Mouse (Mus musculus): ENCODE results near the gene Map3k5.
A peak's percentile ranks its signal among the peaks of the same experiment; 100 is the strongest.

The Map3k5 gene

DNA sequence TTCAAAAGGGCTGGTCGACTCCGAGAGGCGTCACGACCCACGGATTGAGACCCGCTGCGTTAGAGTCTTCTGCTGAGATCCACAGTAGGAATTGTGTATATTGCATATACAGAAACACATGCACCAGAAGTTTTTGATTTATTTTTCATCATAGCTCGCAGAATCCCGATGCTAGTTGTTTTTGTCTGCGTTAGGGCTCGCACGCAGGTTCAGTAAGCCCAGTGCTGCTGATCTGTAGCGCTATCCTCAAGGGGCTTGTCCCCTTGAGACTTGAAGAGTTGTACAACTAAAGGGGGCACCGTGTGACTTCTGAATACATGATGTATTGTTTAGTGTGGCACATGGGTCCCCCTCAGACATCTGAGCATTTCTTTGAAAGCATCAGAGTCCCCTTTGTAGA, 172.8 kb downstream of the Map3k5 start:
- no peak overlapping the region for H3K4me3 ChIP-seq (replicated peaks; ENCODE audit: low read length)
- no peaks in the 10 kb centered on the region for H3K36me3 ChIP-seq (ENCODE audit: insufficient read depth, low read length)
- peaks cover 8% of the 10 kb centered on the region for H3K4me1 ChIP-seq (replicated peaks; ENCODE audit: low read depth, low read length)
- H3K27me3 ChIP-seq (ENCODE audit: insufficient read depth, low read length) = peaks cover under 1% of the 10 kb centered on the region; the same call in 1 of the 2 replicates
- H3K9me3 ChIP-seq (ENCODE audit: low read length) = no peaks in the 10 kb centered on the region
- TF ChIP-seq CTCF (conservative IDR thresholded peaks at IDR 0.05; ENCODE audit: low read length) = no peak
- TF ChIP-seq NANOG (IDR thresholded peaks at IDR 0.05; ENCODE audit: borderline replicate concordance, low read length) = no peak
- TF ChIP-seq POU5F1 (IDR thresholded peaks at IDR 0.05; ENCODE audit: borderline replicate concordance, low read length) = no peak

DNA sequence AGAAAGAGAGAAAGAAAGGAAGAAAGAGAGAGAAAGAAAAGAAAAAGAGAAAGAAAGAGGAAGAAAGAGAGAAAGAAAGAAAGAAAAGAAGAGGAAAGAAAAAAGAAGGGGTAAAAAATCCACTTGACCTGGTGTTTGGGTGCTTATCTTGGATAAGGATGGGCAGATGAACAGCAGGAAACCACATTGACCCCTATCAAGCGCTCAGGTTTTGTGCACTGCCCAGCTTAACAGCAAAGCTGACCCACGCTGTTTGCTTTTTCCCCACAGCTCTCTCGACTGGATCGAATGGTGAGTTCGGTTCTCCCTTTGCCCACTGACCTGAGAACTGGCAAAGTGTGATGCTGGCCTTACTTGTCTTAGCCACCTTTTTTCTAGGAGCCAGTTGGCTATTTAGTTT, 177.2 kb downstream of the Map3k5 start:
- Histone ChIP-seq H3K4me3 (replicated peaks; ENCODE audit: low read length) (no peak overlapping the region), H3K4me1 (replicated peaks; ENCODE audit: low read depth, low read length) (no peaks in the 10 kb centered on the region), H3K9me3 (ENCODE audit: low read length) (no peaks in the 10 kb centered on the region), H3K27me3 (ENCODE audit: insufficient read depth, low read length) (peaks cover 8% of the 10 kb centered on the region), H3K36me3 (ENCODE audit: insufficient read depth, low read length) (no peaks in the 10 kb centered on the region)
- TF ChIP-seq CTCF (conservative IDR thresholded peaks at IDR 0.05; ENCODE audit: low read length) (no peak), NANOG (IDR thresholded peaks at IDR 0.05; ENCODE audit: borderline replicate concordance, low read length) (no peak), POU5F1 (IDR thresholded peaks at IDR 0.05; ENCODE audit: borderline replicate concordance, low read length) (no peak)

GRCm38 (mm10) chr10:20112026-20112973, 178.0 kb downstream of the Map3k5 start:
- Histone ChIP-seq H3K4me3 (replicated peaks; ENCODE audit: low read length) (no peak overlapping the region), H3K4me1 (replicated peaks; ENCODE audit: low read depth, low read length) (peaks cover 4% of the 10 kb centered on the region), H3K36me3 (ENCODE audit: insufficient read depth, low read length) (no peaks in the 10 kb centered on the region), H3K9me3 (ENCODE audit: low read length) (no peaks in the 10 kb centered on the region), H3K27me3 (ENCODE audit: insufficient read depth, low read length) (peaks cover 8% of the 10 kb centered on the region)
- TF ChIP-seq CTCF (conservative IDR thresholded peaks at IDR 0.05; ENCODE audit: low read length) = no peak
- no peak for TF ChIP-seq POU5F1 (IDR thresholded peaks at IDR 0.05; ENCODE audit: borderline replicate concordance, low read length)
- no peak for TF ChIP-seq NANOG (IDR thresholded peaks at IDR 0.05; ENCODE audit: borderline replicate concordance, low read length)

- H3K4me3 ChIP-seq (replicated peaks; ENCODE audit: low read length) = no peak overlapping the region
- no peaks in the 10 kb centered on the region for H3K27me3 ChIP-seq (ENCODE audit: insufficient read depth, low read length)
- TF ChIP-seq POU5F1 (IDR thresholded peaks at IDR 0.05; ENCODE audit: borderline replicate concordance, low read length) (no peak), NANOG (IDR thresholded peaks at IDR 0.05; ENCODE audit: borderline replicate concordance, low read length) (no peak), CTCF (conservative IDR thresholded peaks at IDR 0.05; ENCODE audit: low read length) (no peak)
- H3K4me1 ChIP-seq (replicated peaks; ENCODE audit: low read depth, low read length) = peaks cover 19% of the 10 kb centered on the region
- no peaks in the 10 kb centered on the region for H3K36me3 ChIP-seq (ENCODE audit: insufficient read depth, low read length)
- H3K9me3 ChIP-seq (ENCODE audit: low read length) = peaks cover 5% of the 10 kb centered on the region
These were observed 185.5 kb downstream of the Map3k5 start for GRCm38 (mm10) chr10:20119504-20120425.

GRCm38 (mm10) chr10:20121981-20122380, 187.7 kb downstream of the Map3k5 start:
- H3K36me3 ChIP-seq (ENCODE audit: insufficient read depth, low read length) = no peaks in the 10 kb centered on the region
- H3K4me1 ChIP-seq (replicated peaks; ENCODE audit: low read depth, low read length) = peaks cover 19% of the 10 kb centered on the region
- no peak overlapping the region for H3K4me3 ChIP-seq (replicated peaks; ENCODE audit: low read length)
- peaks cover 5% of the 10 kb centered on the region for H3K9me3 ChIP-seq (ENCODE audit: low read length)
- no peaks in the 10 kb centered on the region for H3K27me3 ChIP-seq (ENCODE audit: insufficient read depth, low read length)
- TF ChIP-seq NANOG (IDR thresholded peaks at IDR 0.05; ENCODE audit: borderline replicate concordance, low read length) (no peak), CTCF (conservative IDR thresholded peaks at IDR 0.05; ENCODE audit: low read length) (no peak), POU5F1 (IDR thresholded peaks at IDR 0.05; ENCODE audit: borderline replicate concordance, low read length) (no peak)

- H3K4me1 ChIP-seq (replicated peaks; ENCODE audit: low read depth, low read length) = peaks cover 24% of the 10 kb centered on the region
- no peaks in the 10 kb centered on the region for H3K36me3 ChIP-seq (ENCODE audit: insufficient read depth, low read length)
- no peak overlapping the region for H3K4me3 ChIP-seq (replicated peaks; ENCODE audit: low read length)
- H3K9me3 ChIP-seq (ENCODE audit: low read length) = peaks cover 5% of the 10 kb centered on the region
- no peaks in the 10 kb centered on the region for H3K27me3 ChIP-seq (ENCODE audit: insufficient read depth, low read length)
- no peak for TF ChIP-seq POU5F1 (IDR thresholded peaks at IDR 0.05; ENCODE audit: borderline replicate concordance, low read length)
- no peak for TF ChIP-seq NANOG (IDR thresholded peaks at IDR 0.05; ENCODE audit: borderline replicate concordance, low read length)
- TF ChIP-seq CTCF (conservative IDR thresholded peaks at IDR 0.05; ENCODE audit: low read length) = no peak
These were observed 189.1 kb downstream of the Map3k5 start for GRCm38 (mm10) chr10:20123401-20123800.

DNA sequence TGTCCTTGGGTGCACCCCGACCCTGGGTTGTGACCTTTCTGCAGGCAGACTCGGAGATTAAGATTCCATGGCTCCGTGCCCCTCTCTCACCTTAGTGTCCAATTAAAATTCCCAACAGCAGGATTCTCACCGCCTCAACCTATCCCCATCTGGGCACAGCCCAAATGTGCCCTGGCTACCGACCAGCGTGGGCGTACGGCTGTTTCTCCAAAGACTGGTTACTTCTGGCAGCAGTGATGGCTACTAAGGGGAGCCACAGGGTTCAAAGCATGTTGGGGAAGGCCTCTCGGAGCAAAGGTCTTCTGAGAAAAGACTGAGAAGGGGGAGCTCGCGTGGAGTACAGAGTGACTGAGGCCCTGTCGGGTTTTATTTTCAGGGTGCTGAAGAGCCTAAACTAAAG, 190.3 kb downstream of the Map3k5 start:
- H3K4me1 ChIP-seq (replicated peaks; ENCODE audit: low read depth, low read length) = peaks cover 24% of the 10 kb centered on the region
- H3K4me3 ChIP-seq (replicated peaks; ENCODE audit: low read length) = 0 out of 2 replicates have a peak overlapping the region, but pooled peaks have one; percentile 10
- H3K27me3 ChIP-seq (ENCODE audit: insufficient read depth, low read length) = no peaks in the 10 kb centered on the region
- H3K36me3 ChIP-seq (ENCODE audit: insufficient read depth, low read length) = no peaks in the 10 kb centered on the region
- H3K9me3 ChIP-seq (ENCODE audit: low read length) = peaks cover 5% of the 10 kb centered on the region
- no peak for TF ChIP-seq POU5F1 (IDR thresholded peaks at IDR 0.05; ENCODE audit: borderline replicate concordance, low read length)
- TF ChIP-seq NANOG (IDR thresholded peaks at IDR 0.05; ENCODE audit: borderline replicate concordance, low read length) = no peak
- no peak for TF ChIP-seq CTCF (conservative IDR thresholded peaks at IDR 0.05; ENCODE audit: low read length)

- H3K4me3 ChIP-seq (replicated peaks; ENCODE audit: low read length) = no peak overlapping the region
- H3K36me3 ChIP-seq (ENCODE audit: insufficient read depth, low read length) = no peaks in the 10 kb centered on the region
- no peaks in the 10 kb centered on the region for H3K27me3 ChIP-seq (ENCODE audit: insufficient read depth, low read length)
- H3K9me3 ChIP-seq (ENCODE audit: low read length) = peaks cover 5% of the 10 kb centered on the region
- peaks cover 24% of the 10 kb centered on the region for H3K4me1 ChIP-seq (replicated peaks; ENCODE audit: low read depth, low read length)
- no peak for TF ChIP-seq POU5F1 (IDR thresholded peaks at IDR 0.05; ENCODE audit: borderline replicate concordance, low read length)
- TF ChIP-seq NANOG (IDR thresholded peaks at IDR 0.05; ENCODE audit: borderline replicate concordance, low read length) = no peak
- TF ChIP-seq CTCF (conservative IDR thresholded peaks at IDR 0.05; ENCODE audit: low read length) = peak; percentile 87
These were observed 191.0 kb downstream of the Map3k5 start for GRCm38 (mm10) chr10:20125226-20125625.
